Mouse (Mus musculus): ENCODE results near the gene Nme7.

The Nme7 gene

DNA sequence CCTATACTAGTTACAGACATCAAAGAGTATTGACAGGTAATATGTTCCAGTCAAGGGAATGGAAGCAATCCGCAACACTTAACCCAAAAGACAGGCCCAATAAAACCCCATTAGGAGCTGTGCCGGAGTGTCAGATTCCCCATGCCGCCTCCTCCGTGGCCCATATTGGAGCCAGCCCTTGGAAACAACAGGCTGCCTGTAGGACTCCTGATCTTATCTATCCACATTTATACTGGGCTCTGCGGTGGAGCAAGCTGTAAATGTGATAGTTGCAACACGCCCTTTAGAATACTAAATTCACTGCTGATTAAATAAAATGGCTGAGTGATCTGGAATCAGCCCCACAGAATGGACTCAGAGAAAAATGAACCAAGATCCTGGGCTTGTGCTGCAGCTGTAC lies 130.1 kb downstream of the Nme7 start:
- 75% methylated on average over 6 of the region's 6 CpGs for WGBS

DNA sequence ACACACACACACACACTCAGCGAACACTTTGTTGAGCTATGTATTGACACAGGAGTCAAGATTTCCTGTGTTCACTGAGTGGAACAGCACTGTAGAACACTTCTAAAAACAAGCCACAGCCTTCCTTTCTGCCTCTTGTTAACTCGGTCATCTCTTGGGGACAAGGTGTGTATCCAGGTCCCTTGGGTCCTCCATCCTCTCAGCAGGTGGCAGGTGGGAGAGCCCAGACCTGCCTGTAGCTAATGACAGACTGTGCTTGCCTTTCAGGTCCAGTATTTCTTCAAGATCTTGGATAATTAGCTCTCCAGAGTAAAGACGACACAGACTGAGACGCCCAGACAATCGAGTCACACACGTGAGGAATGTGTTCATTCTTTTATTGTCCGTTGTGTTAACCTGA lies 132.8 kb downstream of the Nme7 start:
- 50% methylated on average over 7 of the region's 7 CpGs for WGBS

DNA sequence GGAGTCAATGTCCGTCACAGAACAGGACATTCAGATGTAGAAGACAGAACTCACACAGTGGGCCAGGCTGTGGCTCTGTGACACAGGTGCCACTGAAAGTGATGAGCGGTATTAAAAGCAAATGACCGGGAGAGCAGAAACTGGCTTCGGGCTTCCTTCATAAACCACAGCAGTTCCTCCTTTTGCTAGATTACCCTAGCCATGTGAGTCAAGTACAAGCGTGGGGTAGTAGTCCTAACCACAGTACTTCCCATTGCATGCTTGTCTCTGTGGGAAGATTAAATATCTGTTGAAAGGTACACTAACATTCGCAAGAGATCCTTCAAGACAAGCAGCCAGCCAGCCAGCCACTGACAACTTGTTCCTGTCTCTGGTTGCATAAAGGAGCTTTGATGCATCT lies 136.3 kb downstream of the Nme7 start:
- 68% methylated on average over 6 of the region's 6 CpGs for WGBS

DNA sequence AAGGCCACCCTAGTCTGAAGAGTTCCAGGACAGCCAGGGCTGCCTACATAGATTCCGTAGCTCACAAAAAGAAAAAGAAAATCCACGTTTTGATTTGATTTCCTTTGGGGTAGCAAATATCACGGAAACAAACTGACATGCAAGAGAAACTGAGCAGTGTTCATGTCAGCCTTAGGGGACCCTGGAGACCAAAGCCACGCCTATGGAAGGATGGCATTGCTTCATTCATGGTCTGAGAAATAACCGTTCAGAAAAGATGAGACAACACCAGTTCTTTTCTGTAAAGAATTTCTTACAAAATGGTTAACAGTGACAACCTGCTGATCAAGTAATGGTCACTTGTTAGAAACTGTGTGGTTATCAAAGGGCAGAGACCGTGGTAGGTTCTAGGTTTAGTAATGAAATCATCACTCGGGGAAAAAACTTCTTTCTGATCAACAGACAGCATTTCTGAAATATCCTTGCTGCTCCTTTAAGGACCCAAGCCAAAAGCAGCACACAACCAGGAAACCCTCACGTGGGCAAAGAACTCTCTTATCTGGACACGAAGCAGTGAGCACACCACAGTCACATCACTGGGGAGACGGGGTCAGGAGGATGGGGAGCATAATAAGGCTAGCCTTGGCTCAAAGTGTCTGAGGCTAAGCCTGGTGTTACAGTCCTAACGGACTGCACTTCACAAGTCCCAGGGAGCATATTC lies 136.9 kb downstream of the Nme7 start:
- WGBS = 47% methylated on average over 11 of the region's 11 CpGs

DNA sequence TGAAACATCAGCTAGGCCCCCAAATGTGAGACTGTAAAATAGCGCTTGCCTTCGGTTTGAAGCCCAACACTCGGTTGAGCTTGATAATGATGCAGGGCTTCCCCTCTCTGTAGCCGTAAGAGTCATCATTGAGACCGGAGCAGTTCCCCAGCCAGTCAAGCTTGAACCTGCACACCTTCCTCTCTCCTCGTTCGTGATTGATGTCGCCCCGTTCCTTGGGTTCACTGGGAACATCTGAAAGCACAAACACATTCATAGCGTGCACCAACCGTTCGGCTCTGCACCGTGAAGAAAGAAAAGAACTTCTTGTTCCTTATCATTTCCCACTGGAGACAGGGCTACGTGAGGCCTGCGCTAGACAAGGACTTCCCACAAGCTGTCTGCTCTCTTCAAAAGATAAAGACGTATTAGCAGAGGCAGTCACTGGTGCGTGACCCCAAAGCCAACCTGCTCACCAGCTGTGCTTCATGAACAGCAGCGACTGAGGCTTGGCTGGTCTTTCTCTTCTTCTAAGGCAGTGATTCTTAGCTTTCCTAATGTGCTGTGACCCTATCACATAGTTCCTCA lies 137.6 kb downstream of the Nme7 start:
- 49% methylated on average over 18 of the region's 18 CpGs for WGBS

DNA sequence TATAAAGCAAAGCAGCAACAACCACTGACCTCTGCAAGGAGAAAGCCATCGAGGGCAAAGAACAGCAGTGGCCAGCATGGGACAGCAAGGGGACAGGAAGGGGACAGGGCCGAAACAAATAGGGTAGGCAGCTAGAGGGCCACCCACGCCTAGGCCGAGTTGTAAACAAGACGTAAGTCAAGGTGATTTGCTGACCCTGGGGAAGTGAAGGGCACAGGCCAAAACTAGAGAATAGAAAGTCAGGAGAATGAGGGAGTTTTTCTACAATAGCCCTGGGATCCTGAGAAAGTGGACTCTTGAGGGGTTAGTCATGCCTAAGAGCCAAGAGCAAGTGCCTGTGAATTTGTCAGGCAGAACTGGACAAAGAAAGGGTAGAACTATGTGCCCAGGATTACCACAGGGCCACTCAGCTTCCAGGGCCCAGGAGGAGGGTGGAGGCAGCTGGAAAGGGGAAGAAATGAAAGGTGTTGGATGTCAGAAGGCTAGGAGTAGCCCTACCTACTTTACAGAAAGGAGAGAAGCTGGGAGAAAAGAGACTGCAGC lies 141.8 kb downstream of the Nme7 start:
- WGBS = 65% methylated on average over 5 of the region's 5 CpGs

DNA sequence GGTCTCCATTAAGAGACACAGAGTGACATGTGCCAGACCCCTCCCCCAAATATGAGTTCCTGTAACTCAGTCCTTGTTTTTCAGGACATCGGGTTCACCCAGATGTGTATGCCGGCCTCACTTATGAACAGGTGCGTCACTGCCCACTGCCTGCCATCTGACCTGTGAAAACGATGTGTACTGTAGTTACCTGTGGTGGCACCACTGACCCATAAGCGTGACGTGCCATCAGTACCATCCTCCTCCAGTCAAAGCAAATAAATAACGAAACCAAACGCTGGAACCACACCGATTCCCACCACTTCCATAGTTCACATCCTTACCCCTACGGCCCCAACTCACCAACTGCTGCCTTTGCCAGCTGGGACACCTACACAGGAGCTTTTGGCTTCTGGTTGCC lies 142.6 kb downstream of the Nme7 start:
- WGBS = 67% methylated on average over 10 of the region's 10 CpGs

DNA sequence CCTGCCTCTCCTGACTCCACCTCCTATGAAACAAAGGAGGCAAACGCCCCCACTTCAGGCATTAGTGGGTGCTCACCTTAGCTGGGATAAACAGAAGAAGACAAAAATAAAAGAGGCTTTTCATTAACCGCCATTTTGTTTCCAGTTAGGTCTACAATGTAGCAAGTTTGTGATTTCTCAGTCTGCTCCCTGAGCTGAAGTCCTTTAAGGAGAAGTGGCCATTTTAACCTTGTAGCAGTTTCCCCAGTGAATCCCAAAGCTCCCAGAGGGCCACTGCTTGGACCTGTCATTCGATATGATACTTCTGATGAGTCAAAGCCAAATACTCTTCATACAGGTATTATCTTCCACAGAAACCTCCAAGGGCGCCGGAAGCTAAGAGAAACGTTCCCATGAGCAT lies 143.6 kb downstream of the Nme7 start:
- WGBS = 64% methylated on average over 6 of the region's 6 CpGs

DNA sequence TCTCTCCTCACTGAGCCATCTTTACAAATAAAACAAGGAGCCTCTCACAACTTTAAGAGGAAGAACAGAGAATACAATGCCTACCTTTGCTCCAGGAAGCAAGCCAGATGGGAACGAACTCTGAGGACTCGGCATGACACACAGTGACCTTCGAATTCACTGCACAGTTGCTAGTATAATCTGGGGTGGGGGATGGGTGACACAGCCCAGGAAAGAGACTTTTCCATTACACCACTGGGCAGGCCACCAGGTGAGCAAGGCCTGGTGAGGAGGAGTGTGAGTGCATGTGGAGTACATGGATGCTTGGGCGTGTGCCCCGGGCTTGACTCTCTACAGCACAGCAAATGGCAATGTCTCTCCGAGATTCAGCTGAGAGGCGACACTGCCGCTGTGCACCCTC lies 145.7 kb downstream of the Nme7 start:
- WGBS = 44% methylated on average over 8 of the region's 8 CpGs

DNA sequence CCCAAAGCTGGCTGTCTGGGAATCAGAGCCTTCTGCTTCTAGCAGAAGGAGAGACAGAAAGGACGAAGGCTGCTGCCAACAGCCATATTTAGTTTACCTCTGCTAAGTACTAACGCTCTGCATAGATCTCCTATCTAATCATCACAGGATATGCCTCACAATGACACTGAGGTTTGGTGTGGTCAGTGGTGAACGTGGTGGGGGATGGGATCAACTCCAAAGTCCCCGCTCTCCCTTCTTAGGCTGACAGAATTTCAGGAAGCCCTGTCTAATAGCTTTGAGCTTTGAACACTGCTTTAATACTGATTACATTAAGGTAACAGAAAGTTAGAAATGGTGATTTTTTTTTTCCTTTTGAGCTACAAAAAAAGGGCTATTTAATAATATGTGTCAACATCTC lies 146.3 kb downstream of the Nme7 start:
- WGBS = 46% methylated on average over 4 of the region's 4 CpGs

DNA sequence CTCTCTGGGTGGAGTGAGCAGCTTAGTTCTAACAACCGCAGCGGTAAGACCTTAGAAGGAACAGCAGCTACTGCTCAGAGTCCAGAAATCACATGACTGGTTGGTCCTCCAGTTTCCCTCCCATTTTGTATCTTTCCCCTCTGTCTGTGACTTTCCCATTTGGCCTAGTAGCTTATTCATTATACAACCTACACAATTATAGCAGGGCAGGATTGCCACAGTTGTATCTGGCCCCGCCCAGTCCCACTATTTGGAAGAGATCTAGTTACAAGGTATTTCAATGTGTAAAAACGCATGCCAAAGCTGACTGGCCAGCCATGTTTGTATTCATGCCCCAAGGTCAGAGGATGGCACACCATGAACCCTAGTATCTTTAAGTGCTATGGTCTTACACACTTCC lies 146.7 kb downstream of the Nme7 start:
- whole genome bisulfite sequencing = 54% methylated on average over 4 of the region's 4 CpGs

DNA sequence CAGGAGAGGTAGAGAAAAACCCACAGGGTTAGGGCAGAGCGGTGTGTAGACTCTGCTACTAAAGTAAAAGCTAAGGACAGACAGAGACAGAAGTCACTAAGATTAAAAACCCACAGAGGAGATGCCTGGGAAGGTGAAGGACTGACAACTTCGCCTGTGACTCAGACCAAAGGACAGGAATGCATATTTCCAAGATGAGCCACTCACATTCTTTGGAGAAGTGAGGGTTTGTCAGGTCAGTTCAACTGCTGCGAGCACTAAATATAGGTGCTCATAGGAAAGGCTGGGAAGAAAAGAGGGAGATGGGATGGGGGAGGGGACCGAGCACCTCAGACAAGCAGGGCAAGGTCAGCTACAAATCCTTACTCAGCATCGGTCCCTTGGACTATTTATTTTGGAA lies 147.4 kb downstream of the Nme7 start:
- 74% methylated on average over 5 of the region's 5 CpGs for WGBS

DNA sequence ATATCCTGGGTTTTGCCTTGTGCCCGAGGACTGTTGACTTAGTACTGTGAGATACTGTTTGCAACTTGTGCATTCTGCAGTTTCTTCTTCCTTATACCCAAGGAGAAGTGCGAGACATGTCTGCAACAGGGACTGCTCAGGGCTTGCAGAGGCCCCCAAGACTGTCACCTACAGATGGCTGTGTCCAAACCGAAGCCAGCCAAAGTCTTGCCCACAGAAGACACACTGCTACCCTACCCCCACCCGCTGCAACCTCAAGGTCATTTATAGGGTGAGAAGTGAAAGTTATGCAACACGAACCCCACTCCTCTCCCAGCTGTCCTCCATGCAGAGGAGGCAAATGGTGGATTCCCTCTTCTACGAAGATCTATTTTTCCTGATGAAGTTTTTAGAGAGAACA lies 148.7 kb downstream of the Nme7 start:
- WGBS = 52% methylated on average over 6 of the region's 6 CpGs

DNA sequence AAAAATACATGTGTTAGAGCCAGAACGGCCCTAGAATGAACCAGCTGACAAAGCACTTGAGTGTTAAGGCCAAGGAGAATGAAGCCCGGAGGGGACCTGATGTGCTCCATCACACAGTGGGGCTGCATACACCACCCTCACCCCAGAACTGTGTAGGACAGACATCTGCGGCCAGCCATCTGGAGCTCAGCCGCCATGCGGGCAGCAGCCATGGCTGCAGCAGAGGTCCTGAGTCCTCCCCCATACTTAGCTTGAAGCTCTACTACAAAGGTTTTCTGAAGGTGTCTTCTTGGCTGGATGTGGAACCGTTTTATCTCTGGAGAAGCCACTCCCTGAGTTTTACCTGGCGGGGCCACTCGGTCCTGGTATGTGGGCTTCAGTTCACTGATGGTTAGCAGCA lies 149.2 kb downstream of the Nme7 start:
- 54% methylated on average over 8 of the region's 8 CpGs for WGBS

DNA sequence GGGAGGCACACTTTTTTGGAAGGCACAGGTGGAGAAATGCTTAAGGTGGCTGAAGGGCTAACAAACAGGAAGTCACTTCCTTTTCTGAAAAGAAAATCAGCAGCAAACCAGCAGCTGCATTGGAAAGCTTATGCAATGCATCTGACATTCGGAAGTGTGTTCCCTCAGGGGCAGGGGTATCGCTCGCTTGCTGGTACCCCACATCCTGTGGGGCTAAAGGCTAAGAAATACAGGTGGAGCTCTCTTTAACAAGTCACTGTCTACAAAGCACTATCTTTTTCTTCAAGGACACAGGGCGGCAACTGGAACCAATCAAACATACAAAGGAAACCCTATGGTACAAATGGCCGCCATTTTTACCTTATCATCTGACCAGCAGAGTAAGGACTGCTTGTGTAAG lies 149.8 kb downstream of the Nme7 start:
- 46% methylated on average over 5 of the region's 5 CpGs for WGBS

DNA sequence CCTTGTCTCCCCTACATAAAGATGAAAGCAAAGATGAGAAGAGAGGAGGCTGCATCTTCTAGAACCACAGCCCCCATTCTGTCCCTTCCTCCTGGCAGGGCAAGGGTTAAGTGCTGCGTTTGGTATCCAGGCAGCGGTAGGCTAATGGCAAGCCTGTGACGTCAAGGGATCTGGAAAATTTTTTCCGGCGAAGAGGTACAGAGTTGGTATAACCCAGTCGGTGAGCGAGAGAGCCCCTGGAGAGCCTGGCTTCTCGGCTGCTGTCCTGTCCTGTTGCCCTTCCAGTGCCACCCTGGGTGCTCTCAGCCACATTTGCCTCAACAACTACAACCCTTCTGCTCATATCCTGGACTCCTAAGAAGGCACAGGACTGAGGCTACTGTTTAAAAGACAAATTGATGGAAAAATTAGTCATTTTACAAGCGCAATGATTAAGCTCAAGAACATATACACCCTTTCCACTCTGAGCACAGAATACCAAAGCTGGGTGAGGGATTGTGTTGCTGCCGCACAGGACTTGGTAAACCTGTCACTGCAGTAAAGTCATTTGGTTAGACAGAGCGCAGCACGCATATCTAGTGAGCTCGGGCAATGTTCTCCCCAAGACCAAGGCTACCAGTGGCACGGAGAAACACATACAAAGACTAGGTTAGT lies 151.0 kb downstream of the Nme7 start:
- WGBS = 17% methylated on average over 14 of the region's 14 CpGs

DNA sequence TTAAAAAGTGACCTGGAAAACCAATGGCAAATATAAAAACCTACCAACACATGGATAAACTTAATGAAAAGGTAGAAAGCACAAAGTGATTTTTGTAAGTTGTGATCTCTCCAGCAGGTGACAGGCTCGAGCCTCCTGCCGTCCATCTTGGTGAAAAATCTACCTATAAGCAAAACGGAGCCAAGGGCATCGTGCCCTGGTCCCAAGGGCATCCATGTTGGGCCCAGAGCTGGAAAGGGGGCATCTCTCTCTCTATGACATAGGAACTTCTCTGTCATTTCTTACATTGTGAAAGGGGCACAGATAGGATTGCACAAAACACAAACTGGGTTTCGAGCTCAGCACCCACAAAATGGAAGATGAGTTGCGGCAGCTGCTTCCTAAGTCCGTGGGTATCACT lies 151.7 kb downstream of the Nme7 start:
- 14% methylated on average over 7 of the region's 7 CpGs for WGBS

DNA sequence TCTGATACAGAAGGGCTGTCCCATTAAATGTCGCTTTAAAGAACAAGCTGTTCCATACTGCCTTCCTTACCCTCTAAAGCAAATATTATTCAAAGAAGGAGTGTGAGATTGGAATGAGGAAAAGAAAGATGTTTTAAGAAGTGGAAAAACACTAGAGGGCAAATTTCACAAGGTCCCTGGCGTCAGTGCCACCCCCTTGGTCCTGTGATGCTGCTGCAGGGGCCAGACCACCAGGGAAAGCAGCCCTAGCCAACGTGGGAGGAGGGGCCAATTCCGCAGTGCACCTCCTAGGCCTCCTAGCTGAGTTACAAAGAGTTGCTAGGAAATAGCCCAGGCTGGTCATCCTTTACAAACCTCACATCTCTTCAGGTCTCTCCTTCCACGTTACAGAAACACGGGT lies 152.1 kb downstream of the Nme7 start:
- 11% methylated on average over 6 of the region's 6 CpGs for WGBS

DNA sequence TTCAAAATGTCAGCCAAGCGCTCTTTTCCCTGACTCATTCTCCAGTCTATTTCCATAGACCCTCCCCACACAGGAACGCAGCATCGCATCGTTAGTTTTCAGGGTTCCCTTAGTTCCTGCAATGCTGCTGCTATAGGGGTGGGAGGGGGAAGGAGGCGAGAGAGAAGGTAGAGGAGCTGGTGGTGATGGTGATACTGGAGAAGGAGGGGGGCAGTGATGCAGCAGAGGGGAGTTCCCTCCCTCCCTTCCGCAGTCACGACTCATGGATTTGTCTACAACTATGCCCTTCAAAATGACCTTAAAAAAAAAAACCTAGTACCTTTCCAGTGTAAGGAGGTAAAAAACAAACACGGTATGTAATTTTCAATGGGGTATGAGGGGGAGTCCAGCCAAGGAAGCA lies 152.8 kb downstream of the Nme7 start:
- WGBS = 4% methylated on average over 8 of the region's 8 CpGs

DNA sequence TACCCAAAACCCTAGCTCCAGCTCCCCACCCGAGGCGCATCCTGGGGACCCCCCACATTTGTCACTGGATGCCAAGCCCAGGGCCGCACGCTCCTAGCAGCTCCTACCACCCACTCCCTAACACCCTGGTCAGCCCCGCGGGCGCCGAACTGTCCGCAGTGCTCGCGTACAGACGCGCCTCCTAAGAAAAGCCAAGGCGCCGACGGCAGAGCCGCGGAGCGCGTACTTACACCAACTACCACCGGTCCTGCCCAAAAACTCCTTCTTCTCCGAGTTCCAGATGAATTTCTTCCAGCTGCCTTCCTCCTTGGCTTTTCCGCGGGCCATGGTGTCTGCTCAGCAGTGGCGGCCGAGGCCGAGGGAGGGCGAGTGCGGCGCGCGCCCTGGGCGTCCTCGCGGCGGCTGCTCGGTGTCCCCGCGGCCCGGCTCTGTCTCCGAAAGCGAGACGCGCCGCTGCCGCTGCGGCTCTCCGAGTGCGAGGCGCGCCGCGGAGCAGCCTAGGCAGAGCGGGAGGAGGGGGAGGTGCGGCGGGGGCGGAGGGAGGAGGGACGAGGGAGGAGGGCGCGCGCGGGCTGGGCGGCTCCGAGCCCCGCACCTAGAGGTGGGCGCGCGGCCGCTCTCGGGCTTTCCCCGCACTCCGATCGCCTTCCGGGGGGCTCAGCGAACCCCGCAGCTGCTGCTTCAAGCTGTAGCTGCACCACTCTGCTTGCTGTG lies 153.8 kb downstream of the Nme7 start:
- under 1% methylated on average over 73 of the region's 76 CpGs for WGBS

DNA sequence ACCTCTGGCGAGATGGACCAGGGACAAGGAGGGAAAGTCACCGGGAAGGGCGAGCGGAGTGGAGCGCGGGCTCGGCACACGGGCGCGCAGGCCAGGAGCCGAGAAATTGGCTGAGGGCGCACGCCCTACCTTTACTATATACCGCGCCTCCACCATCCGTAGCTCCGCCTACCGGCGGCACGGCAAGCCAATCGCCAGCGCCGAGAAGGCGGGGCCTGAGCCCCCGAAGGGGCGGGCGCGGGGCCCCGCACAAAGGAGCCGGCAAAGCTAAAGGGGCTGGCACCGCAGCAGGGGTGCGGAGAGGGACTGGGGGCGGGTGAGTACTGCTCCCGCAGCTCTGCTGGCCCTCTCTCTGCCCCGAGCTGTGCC lies 154.3 kb downstream of the Nme7 start, which contains the start of gene Atp1b1:
Gene Atp1b1 (minus strand): TSS at position 111 of the 369 bp plus-strand sequence.
- under 1% methylated on average over 35 of the region's 35 CpGs for WGBS

DNA sequence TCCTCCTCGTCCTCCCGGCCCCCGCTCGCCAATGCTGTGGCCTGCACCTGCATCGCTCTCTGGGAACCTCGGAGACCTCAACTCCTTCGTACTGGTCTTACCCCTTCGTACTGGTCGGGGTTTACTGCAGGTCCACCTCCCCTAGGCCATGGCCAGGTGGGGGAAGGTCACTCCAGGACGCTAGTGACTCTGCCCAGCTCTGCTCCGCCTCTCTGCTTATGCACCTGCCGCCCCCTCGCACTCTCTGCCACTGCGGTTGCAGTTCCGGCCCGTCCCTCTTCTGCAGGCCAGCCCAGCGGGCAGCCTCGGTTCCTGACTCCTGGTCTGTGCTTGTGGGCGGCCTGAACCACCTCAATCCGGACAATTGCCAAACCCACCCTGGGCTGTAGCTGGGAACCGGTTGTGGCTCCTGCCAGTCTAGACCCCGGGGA lies 154.7 kb downstream of the Nme7 start:
- 4% methylated on average over 22 of the region's 22 CpGs for WGBS

Data from cerebral cortex, adult 2 months (tissue).